Mouse (Mus musculus) kidney, embryonic 16.5 days (tissue): ENCODE data around the gene Ptprn2. TPM values are rescaled to one million over a fixed set of nuclear protein-coding genes. Genes with fewer than 3 reads are reported as not detected.

Experiments
- ATAC-seq: fragments of 200-750 bp; cut with Nextera tagmentation; 2 replicates; pipeline ENCODE4 v1.8.0; 2017; ENCODE audit warnings: moderate TSS enrichment; ENCODE audit not compliant: low FRiP score, low TSS enrichment
- H3K27ac ChIP-seq: fragments of 300-500 bp; sonication (generic); 2 replicates; pipeline ENCODE4 v1.5.1; 2014; ENCODE audit warnings: low read length
- H3K27me3 ChIP-seq: fragments of 300-500 bp; sonication (generic); 2 replicates; pipeline ENCODE4 v1.6.1; 2014; ENCODE audit warnings: low read length, control low read depth, mixed read lengths; ENCODE audit not compliant: insufficient read depth
- H3K36me3 ChIP-seq: fragments of 300-500 bp; sonication (generic); 2 replicates; pipeline ENCODE4 v1.6.1; 2014; ENCODE audit warnings: low read length, control low read depth, mixed read lengths; ENCODE audit not compliant: insufficient read depth
- H3K4me1 ChIP-seq: fragments of 300-500 bp; sonication (generic); 2 replicates; pipeline ENCODE4 v1.6.1; 2014; ENCODE audit warnings: low read length, control low read depth, mixed read lengths; ENCODE audit not compliant: insufficient read depth
- H3K4me2 ChIP-seq: fragments of 300-500 bp; sonication (generic); replicated peaks from 2 replicates; pipeline ENCODE4 v1.6.1; 2014; ENCODE audit warnings: low read depth, low read length
- H3K4me3 ChIP-seq: fragments of 300-500 bp; sonication (generic); 2 replicates; pipeline ENCODE4 v1.5.1; 2014; ENCODE audit warnings: mild to moderate bottlenecking, low read length
- H3K9ac ChIP-seq: fragments of 300-500 bp; sonication (generic); replicated peaks from 2 replicates; pipeline ENCODE4 v1.6.1; 2014; ENCODE audit warnings: low read length
- H3K9me3 ChIP-seq: fragments of 300-500 bp; sonication (generic); 2 replicates; pipeline ENCODE4 v1.6.1; 2016; ENCODE audit warnings: low read length, control low read depth
- WGBS: fragments of 180-500 bp; shearing (Covaris S2); extraction: QIAGEN DNeasy Blood & Tissue Kit; methylation state at CpG from one replicate; pipeline ENCODE4 v1.1.7; 2014; 5-methylcytosine and 5-hydroxymethylcytosine counted together
- polyA plus RNA-seq: library from polyadenylated mRNA; unstranded; fragments of >200 nt; fragmentation: Nextera tagmentation; extraction: Ambion mirVana; gene quantifications from 2 replicates; pipeline ENCODE4 v1.2.1, GENCODE M21; 2015

Ptprn2 gene
- polyA plus RNA-seq, 1 experiment from 2014 or later, result not detected

GRCm38 (mm10) chr12:116823341-116823740 lies 337.8 kb downstream of the Ptprn2 start:
- Histone ChIP-seq H3K9me3 (no peaks in the 10 kb centered on the region), H3K27me3 (no peaks in the 10 kb centered on the region), H3K4me3 (no peak overlapping the region), H3K4me1 (no peaks in the 10 kb centered on the region), H3K27ac (no peak overlapping the region), H3K36me3 (no peaks in the 10 kb centered on the region), H3K9ac (no peak overlapping the region), H3K4me2 (no peak overlapping the region)
- no peak for ATAC-seq
- 95% methylated on average over 3 of the region's 3 CpGs for WGBS

- no peak for ATAC-seq
- 50% methylated on average over 7 of the region's 7 CpGs for WGBS
- H3K4me1 ChIP-seq, result no peaks in the 10 kb centered on the region
- H3K27ac ChIP-seq, result no peak overlapping the region
- H3K4me3 ChIP-seq, result no peak overlapping the region
- H3K27me3 ChIP-seq, result no peaks in the 10 kb centered on the region
- H3K9ac ChIP-seq, result no peak overlapping the region
- no peak overlapping the region for H3K4me2 ChIP-seq
- no peaks in the 10 kb centered on the region for H3K36me3 ChIP-seq
- H3K9me3 ChIP-seq, result no peaks in the 10 kb centered on the region
Observed at GRCm38 (mm10) chr12:116827748-116828147, 342.2 kb downstream of the Ptprn2 start.

DNA sequence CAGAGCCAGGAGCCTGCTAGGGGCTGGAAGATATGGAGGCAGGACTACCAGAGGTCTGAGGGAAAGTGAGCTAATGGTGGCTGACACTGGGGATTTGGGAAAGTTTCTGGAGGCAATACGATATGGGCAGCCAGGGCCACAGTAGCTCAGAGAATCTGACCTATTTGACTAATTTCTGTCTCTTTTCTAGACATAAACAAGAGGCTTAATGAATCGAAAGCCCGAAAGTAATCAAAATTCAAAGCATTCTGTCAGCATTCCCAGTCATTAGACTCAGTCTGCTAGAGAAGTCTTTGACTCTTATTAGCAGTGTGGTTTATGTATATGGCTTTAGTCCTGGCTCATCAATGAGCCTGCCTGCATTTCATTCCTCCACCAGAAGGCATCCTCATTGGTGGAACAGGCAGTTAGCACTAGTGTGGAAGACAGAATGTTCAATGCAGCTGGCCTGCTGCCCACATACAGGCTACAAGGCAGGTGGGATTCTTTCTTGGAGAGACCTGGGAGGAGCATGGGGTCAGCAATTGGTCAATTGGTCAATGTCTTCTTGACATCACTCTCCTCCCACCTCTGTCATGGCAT lies 353.2 kb downstream of the Ptprn2 start:
- WGBS, result 79% methylated on average over 3 of the region's 3 CpGs
- Histone ChIP-seq H3K9me3 (no peaks in the 10 kb centered on the region), H3K36me3 (no peaks in the 10 kb centered on the region), H3K9ac (no peak overlapping the region), H3K4me1 (no peaks in the 10 kb centered on the region), H3K27me3 (no peaks in the 10 kb centered on the region), H3K27ac (no peak overlapping the region), H3K4me3 (no peak overlapping the region), H3K4me2 (no peak overlapping the region)
- no peak for ATAC-seq

DNA sequence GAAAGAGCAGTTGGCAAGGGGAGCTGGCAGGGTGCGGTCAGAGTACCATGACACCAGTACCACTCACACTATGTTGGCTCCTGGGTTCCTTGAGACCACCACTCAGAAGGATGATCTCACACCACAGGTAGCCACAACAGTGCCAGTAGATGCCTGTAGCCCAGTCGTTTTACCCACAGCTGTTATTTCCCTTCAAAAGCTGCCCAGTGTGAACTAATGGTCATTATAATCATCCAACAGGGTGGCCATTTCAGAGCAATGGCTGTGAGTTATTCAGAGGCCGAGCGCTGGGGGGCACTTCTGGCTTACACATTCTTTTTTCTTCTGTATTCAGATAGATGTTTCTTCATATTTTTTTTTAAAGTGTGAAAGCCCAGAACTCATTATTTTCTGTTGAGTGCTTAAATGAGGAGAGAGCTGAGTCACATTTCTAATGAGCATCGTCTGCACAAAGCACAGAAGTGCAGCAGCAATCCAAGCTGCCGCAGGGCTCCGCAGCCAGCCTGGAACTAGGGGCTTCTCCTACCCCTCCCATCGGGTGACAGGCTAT lies 357.3 kb downstream of the Ptprn2 start:
- 74% methylated on average over 8 of the region's 8 CpGs for WGBS

DNA sequence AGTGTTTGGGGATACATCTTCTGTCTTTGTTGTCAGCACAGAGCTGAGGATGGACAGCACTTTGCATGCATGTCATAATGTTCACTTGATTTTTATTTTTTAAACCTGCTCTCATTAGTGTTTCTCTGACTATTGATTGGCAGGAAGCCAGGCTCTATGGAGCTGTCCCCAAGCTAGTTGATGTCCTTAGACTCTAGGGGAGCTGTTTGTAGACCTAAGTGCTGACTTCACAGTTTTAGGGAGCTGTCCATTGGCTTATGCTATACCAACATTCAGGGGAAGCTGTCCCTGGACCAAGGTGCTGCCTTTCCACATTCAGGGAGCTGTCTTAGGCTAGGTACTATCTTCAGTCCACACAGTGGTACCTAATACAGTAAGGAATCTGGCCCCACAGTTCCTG lies 360.7 kb downstream of the Ptprn2 start:
- no peak overlapping the region for H3K4me2 ChIP-seq
- H3K27ac ChIP-seq, result no peak overlapping the region
- H3K4me1 ChIP-seq, result no peaks in the 10 kb centered on the region
- no peak overlapping the region for H3K9ac ChIP-seq
- H3K9me3 ChIP-seq, result no peaks in the 10 kb centered on the region
- H3K27me3 ChIP-seq, result no peaks in the 10 kb centered on the region
- no peaks in the 10 kb centered on the region for H3K36me3 ChIP-seq
- no peak; the same call in 1 of the 2 replicates for ATAC-seq
- H3K4me3 ChIP-seq, result no peak overlapping the region

More for the DNA sequence above, 357.3 kb downstream of the Ptprn2 start:
- Histone ChIP-seq H3K9ac (no peak overlapping the region), H3K36me3 (no peaks in the 10 kb centered on the region), H3K27ac (no peak overlapping the region), H3K4me2 (no peak overlapping the region), H3K9me3 (no peaks in the 10 kb centered on the region), H3K27me3 (no peaks in the 10 kb centered on the region), H3K4me1 (no peaks in the 10 kb centered on the region), H3K4me3 (no peak overlapping the region)
- ATAC-seq, result no peak

- H3K36me3 ChIP-seq, result no peaks in the 10 kb centered on the region
- no peak overlapping the region for H3K27ac ChIP-seq
- no peaks in the 10 kb centered on the region for H3K27me3 ChIP-seq
- no peak overlapping the region for H3K9ac ChIP-seq
- no peak for ATAC-seq
- 83% methylated on average over 4 of the region's 4 CpGs for WGBS
- no peaks in the 10 kb centered on the region for H3K9me3 ChIP-seq
- H3K4me2 ChIP-seq, result no peak overlapping the region
- no peak overlapping the region for H3K4me3 ChIP-seq
- no peaks in the 10 kb centered on the region for H3K4me1 ChIP-seq
Observed at GRCm38 (mm10) chr12:116847021-116847420, 361.5 kb downstream of the Ptprn2 start.

- no peak overlapping the region for H3K9ac ChIP-seq
- WGBS, result 58% methylated on average over 7 of the region's 7 CpGs
- ATAC-seq, result no peak
- no peaks in the 10 kb centered on the region for H3K27me3 ChIP-seq
- H3K4me3 ChIP-seq, result no peak overlapping the region
- H3K4me2 ChIP-seq, result no peak overlapping the region
- H3K36me3 ChIP-seq, result no peaks in the 10 kb centered on the region
- no peaks in the 10 kb centered on the region for H3K9me3 ChIP-seq
- H3K27ac ChIP-seq, result no peak overlapping the region
- H3K4me1 ChIP-seq, result no peaks in the 10 kb centered on the region
Observed at GRCm38 (mm10) chr12:116856307-116856706, 370.8 kb downstream of the Ptprn2 start.

DNA sequence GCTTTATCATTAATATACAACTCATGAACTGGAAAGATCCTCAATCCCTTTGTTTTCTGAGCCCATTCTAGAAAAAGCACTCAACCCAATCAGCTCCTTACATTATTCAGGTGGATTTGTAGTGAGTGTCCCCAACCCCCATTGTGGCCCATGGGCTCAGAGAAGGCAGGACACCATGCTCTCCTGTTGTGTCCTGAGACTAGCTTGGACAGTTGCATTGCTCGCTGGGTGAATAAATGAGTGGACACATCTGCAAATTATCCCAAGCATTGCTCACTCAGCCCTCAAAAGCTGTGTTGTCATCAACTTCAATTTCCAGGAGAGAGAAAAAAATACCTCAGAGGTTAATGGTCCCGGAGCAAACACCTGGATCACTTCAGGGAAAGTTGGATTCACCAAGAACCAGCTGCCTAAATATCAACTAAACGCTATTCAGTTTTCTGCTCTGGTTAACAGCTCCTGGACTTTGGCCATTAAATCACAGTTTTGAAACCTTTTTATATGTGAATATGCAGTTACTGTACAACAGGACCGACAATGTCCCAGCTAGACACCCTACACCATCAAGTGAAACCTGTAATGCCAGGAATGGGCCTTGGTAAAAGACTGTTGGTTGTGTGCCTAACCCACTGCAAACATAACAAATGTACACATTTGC lies 376.0 kb downstream of the Ptprn2 start:
- peak; percentile 72 for ATAC-seq
- Histone ChIP-seq H3K27ac (peak overlapping the region; percentile 71), H3K27me3 (no peaks in the 10 kb centered on the region), H3K4me1 (no peaks in the 10 kb centered on the region), H3K4me3 (no peak overlapping the region), H3K9me3 (no peaks in the 10 kb centered on the region), H3K36me3 (no peaks in the 10 kb centered on the region), H3K9ac (no peak overlapping the region), H3K4me2 (no peak overlapping the region)
- WGBS, result 50% methylated on average over 4 of the region's 4 CpGs

- H3K36me3 ChIP-seq, result no peaks in the 10 kb centered on the region
- no peaks in the 10 kb centered on the region for H3K9me3 ChIP-seq
- WGBS, result 77% methylated on average over 4 of the region's 4 CpGs
- no peaks in the 10 kb centered on the region for H3K27me3 ChIP-seq
- no peak for ATAC-seq
- H3K9ac ChIP-seq, result no peak overlapping the region
- H3K4me1 ChIP-seq, result no peaks in the 10 kb centered on the region
- H3K27ac ChIP-seq, result no peak overlapping the region
- H3K4me2 ChIP-seq, result no peak overlapping the region
- H3K4me3 ChIP-seq, result no peak overlapping the region
Observed at GRCm38 (mm10) chr12:116863291-116863899, 377.9 kb downstream of the Ptprn2 start.
